Mouse (Mus musculus) splenic B cell, adult 2 months (primary cell): ENCODE measurements around the gene Bhlhe23.
A peak's percentile ranks its signal among the peaks of the same experiment; 100 is the strongest.

Experiments used
- DNase-seq: peaks from one replicate; pipeline ENCODE4 v3.0.0-alpha.2; 2011; ENCODE audit warnings: low read depth, low spot score
- H3K27me3 ChIP-seq: 2 replicates; pipeline ENCODE4 v1.6.1; 2012; ENCODE audit warnings: mild to moderate bottlenecking, low read length, moderate library complexity, mixed read lengths; ENCODE audit not compliant: control insufficient read depth, poor library complexity, insufficient read depth, severe bottlenecking
- H3K36me3 ChIP-seq: 2 replicates; pipeline ENCODE4 v1.6.1; 2012; ENCODE audit warnings: mild to moderate bottlenecking, low read length, moderate library complexity, mixed read lengths; ENCODE audit not compliant: control insufficient read depth, poor library complexity, insufficient read depth, severe bottlenecking

Gene Bhlhe23

GRCm38 (mm10) chr2:180748904-180749303, 27.8 kb downstream of the Bhlhe23 start:
- H3K36me3 ChIP-seq: no peaks in the 10 kb centered on the region
- DNase-seq: no peak
- H3K27me3 ChIP-seq: no peaks in the 10 kb centered on the region

DNA sequence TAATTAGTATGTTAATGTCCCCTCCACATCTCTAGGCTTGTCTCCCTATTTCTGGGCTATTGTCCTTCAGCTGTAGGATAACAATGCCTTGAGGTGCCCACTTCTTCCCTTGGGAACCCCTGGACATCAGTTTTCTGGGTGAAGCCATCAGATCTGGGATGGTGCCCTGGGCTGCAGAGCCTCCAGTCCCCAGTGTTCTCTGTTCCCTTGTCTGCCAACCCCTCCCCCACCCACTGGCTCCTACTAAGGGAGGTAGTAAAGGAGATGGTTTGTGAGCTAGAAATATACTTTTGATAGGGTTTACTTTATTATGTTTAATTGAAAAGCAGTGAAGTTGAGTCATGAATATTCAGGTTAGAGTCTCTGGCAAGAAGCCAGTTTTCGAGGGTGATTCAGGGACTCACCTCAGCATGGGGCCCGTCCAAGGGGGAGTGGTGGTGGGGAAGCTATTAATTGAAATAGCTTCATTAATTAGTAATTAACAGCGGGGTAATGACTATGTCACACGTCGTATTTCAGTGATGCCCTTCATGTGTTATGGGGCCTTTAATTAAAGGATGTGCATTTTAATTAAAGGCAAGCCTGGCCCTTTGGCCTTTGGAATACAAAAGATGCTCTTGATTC, 30.0 kb downstream of the Bhlhe23 start:
- no peaks in the 10 kb centered on the region for H3K27me3 ChIP-seq

GRCm38 (mm10) chr2:180745248-180745927, 31.3 kb downstream of the Bhlhe23 start:
- peak; percentile 94 for DNase-seq
- no peaks in the 10 kb centered on the region for H3K36me3 ChIP-seq
- no peaks in the 10 kb centered on the region for H3K27me3 ChIP-seq

More for the DNA sequence above, 30.0 kb downstream of the Bhlhe23 start:
- H3K36me3 ChIP-seq: no peaks in the 10 kb centered on the region
- no peak for DNase-seq

- Histone ChIP-seq H3K27me3 (no peaks in the 10 kb centered on the region), H3K36me3 (no peaks in the 10 kb centered on the region)
- no peak for DNase-seq
These were observed 33.4 kb downstream of the Bhlhe23 start for GRCm38 (mm10) chr2:180743321-180743720.

DNA sequence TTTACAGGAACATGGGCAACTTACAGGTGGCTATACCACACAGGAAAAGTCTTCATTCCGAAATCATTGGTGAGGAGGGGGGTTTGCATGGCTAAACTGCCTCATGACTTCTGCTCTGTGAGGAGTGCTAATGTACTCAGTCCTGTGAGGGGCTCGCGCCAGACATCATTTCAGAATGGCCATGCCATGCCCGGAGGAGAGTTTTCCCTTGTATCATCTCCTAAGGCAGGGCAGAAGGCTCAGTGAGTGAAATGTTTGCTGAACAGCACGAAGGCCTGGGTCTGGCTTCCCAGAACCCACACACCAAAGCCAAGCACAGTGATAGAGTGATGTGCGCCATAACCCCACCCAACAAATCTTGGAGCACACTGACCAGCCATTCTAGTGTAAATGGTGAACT, 33.9 kb downstream of the Bhlhe23 start:
- no peak for DNase-seq
- Histone ChIP-seq H3K27me3 (no peaks in the 10 kb centered on the region), H3K36me3 (no peaks in the 10 kb centered on the region)

DNA sequence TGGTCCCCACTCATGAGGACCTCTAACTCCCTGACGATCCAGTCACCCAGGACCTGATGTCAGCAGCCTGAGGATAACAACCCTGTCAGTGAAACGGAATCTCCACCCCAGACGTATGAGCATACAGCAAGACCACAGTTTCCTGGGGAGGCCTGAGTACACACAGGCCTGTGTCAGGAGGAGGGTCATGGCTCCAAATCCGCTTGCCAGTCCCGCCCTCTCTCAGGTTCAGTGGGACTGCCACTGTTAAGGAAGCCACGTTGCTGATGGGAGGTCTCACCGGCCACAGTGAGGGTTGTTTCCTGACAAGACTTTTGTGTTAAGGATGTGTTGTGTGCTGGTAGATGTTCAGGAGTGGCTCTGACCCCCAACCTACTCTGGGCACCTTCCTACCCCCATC, 35.3 kb downstream of the Bhlhe23 start:
- no peaks in the 10 kb centered on the region for H3K27me3 ChIP-seq
- no peak for DNase-seq
- no peaks in the 10 kb centered on the region for H3K36me3 ChIP-seq

GRCm38 (mm10) chr2:180740349-180740748, 36.4 kb downstream of the Bhlhe23 start:
- no peaks in the 10 kb centered on the region for H3K27me3 ChIP-seq
- DNase-seq: no peak

DNA sequence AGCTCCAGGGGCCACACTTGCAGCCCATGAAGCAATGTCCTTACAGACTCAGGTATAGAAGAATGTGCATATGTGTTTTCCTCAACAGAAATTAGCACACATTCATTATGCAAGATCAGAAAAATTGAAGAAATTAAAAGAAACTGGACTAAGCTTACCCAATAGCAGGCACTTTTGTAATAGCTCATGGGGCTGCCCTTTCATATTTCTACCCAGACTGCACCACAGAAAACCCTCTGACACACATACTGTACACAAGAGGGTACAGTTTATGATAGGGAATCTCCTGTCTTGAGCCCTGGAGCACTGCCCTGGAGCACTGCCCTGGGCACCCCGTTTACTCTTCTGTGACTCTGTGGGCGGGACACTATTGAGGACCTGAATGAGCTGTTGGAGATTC, 38.7 kb downstream of the Bhlhe23 start:
- Histone ChIP-seq H3K36me3 (no peaks in the 10 kb centered on the region), H3K27me3 (no peaks in the 10 kb centered on the region)
- no peak for DNase-seq

More at GRCm38 (mm10) chr2:180740349-180740748, 36.4 kb downstream of the Bhlhe23 start:
- H3K36me3 ChIP-seq: no peaks in the 10 kb centered on the region

DNA sequence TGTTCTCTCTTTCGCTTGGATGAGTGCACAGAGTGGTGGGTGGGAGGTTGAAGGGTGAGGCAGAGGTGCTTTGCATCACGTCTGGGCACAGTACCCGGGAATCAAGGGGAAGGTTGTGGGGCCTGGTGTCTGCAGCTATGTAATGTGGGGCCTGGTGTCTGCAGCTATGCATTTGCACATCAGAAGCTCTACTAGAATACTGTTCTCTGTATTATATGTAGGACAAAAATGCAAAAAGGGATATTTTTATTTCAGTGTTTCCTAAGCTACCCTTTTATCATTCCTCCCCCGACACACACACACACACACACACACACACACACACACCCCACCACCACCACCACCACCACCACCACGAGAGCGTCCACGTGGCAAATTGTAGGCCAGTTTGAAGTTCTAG, 41.5 kb downstream of the Bhlhe23 start:
- no peak for DNase-seq
- H3K27me3 ChIP-seq: no peaks in the 10 kb centered on the region
- H3K36me3 ChIP-seq: no peaks in the 10 kb centered on the region; the same call in 1 of the 2 replicates

GRCm38 (mm10) chr2:180731984-180732383, 44.7 kb downstream of the Bhlhe23 start:
- no peaks in the 10 kb centered on the region for H3K27me3 ChIP-seq
- DNase-seq: no peak
- H3K36me3 ChIP-seq: no peaks in the 10 kb centered on the region; the same call in 1 of the 2 replicates

DNA sequence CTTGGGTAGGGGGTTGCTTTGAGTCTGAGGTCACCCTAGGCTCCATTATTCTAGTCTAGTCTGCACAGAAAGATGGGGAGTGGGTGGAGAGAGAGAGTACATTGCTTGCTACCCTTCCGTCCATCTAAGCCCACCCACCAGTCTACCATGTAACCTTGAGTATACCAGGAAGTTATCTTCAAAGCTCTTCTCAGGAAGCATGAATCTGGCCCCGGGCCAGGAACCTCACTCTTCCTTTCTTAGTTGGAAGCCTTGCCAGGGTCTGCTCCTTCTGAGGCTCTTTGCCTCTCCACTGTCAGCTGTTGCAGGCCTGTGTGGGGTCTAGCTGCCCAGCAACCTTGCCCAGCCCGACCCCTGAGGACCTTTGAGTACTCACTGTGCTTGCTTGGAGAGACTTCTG, 45.7 kb downstream of the Bhlhe23 start:
- H3K36me3 ChIP-seq: no peaks in the 10 kb centered on the region; the same call in 1 of the 2 replicates
- no peak for DNase-seq
- H3K27me3 ChIP-seq: no peaks in the 10 kb centered on the region

GRCm38 (mm10) chr2:180727613-180728021, 49.1 kb downstream of the Bhlhe23 start:
- DNase-seq: no peak
- no peaks in the 10 kb centered on the region; the same call in 1 of the 2 replicates for H3K36me3 ChIP-seq
- no peaks in the 10 kb centered on the region for H3K27me3 ChIP-seq

- peak; percentile 84 for DNase-seq
- H3K27me3 ChIP-seq: no peaks in the 10 kb centered on the region
- H3K36me3 ChIP-seq: peaks cover 6% of the 10 kb centered on the region; the same call in 1 of the 2 replicates
These were observed 49.9 kb downstream of the Bhlhe23 start for GRCm38 (mm10) chr2:180726658-180727442.

DNA sequence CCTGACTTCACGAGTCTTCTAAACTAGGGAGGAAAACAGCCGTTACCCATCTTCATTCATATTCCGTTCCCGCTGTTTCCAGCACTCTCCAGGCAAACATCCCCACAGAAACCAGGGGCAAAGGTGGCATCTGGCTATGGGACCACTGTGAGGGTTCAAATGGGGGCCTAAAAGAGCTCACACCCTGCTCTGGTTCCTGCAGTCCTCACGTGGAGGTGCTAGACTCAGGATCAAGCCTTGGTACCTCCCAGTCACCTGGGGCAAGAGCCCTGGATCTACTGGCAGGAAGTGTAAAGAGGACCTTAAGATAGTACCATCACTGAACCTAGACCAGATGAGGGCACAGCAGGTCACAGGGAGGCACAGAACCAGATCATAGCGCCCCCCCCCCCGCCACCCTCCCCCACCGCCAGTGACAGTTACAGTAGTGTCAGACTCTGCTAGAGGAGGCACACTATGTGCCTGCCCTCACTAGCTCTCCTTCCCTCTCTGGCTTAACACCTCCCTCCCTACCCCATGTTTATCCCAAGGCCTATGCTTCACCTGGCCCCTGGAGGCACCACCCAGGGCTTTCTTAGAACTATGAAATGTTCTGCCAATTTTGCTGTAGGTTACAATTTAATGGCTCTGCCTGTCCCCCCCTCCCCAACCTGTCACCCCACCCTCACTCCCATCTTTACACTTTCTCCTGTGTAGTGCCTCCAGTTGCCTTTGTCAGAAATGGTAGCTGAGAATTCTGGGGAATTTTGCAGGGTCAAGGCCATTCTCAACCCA, 50.7 kb downstream of the Bhlhe23 start:
- peaks cover 9% of the 10 kb centered on the region; the same call in 1 of the 2 replicates for H3K36me3 ChIP-seq
- peak; percentile 42 for DNase-seq
- H3K27me3 ChIP-seq: no peaks in the 10 kb centered on the region
